16 mouse cellular contexts compared by ENCODE assay signal in genomic region chr1:20898391-20898790, GRCm38 (mm10).
"Had no signal": no experiment of that assay in that cellular context is flagged by ENCODE, and none has a peak within 500 bp of the region (broad histone marks: within the 10 kb centered on the region; RNA-seq: fewer than 3 reads in every experiment).

No protein-coding gene starts in this region.

- H3K36me3 ChIP-seq: limb, embryonic 12.5 days; liver, embryonic 13.5 days; lung, embryonic 15.5 days; midbrain, embryonic 13.5 days had no signal

- H3K9ac ChIP-seq: limb, embryonic 12.5 days; liver, embryonic 13.5 days; liver, postnatal 0 days; lung, embryonic 15.5 days; midbrain, embryonic 13.5 days had no signal

- ATAC-seq: liver, postnatal 0 days; midbrain, embryonic 13.5 days had no signal

- H3K4me2 ChIP-seq: limb, embryonic 12.5 days; liver, embryonic 13.5 days; lung, embryonic 15.5 days; midbrain, embryonic 13.5 days had no signal

- H3K4me3 ChIP-seq: limb, embryonic 12.5 days; liver, embryonic 13.5 days; lung, embryonic 15.5 days; megakaryocyte, embryonic 14.5 days; midbrain, embryonic 13.5 days had no signal

- H3K27ac ChIP-seq: limb, embryonic 12.5 days; liver, embryonic 13.5 days; lung, embryonic 15.5 days; macrophage; midbrain, embryonic 13.5 days; stomach, postnatal 0 days had no signal

- H3K9me3 ChIP-seq: limb, embryonic 12.5 days; liver, embryonic 13.5 days; lung, embryonic 15.5 days; megakaryocyte, embryonic 14.5 days; midbrain, embryonic 13.5 days had no signal

- H3K27me3 ChIP-seq: limb, embryonic 12.5 days; liver, embryonic 13.5 days; lung, embryonic 15.5 days; megakaryocyte, embryonic 14.5 days; midbrain, embryonic 13.5 days had no signal

- H3K4me1 ChIP-seq: liver, embryonic 13.5 days; lung, embryonic 15.5 days; megakaryocyte, embryonic 14.5 days; midbrain, embryonic 13.5 days had no signal

- DNase-seq: kidney, adult 18-20 months; layer of hippocampus, adult 9-11 months; layer of hippocampus, postnatal 36 days; liver; liver, embryonic 13.5 days; liver, postnatal 0 days; lung, postnatal 14 days; right cerebral cortex, adult 18-20 months; right cerebral cortex, postnatal 25 days; thymus, postnatal 4 days had no signal
